Mouse (Mus musculus) ES-E14 (cell line): ENCODE data around the gene Zdhhc8. TPM values are rescaled to one million over a fixed set of nuclear protein-coding genes. Genes with fewer than 3 reads are reported as not detected.

Source experiments
- DNase-seq: peaks from one replicate; pipeline ENCODE4 v3.0.0-alpha.2; 2013; ENCODE audit warnings: low read depth, low spot score
- H3K27ac ChIP-seq: 2 replicates; pipeline ENCODE4 v1.5.1; 2012; ENCODE audit warnings: low read depth, mild to moderate bottlenecking, low read length, moderate library complexity, mixed read lengths; ENCODE audit not compliant: poor library complexity, insufficient read depth, severe bottlenecking
- H3K36me3 ChIP-seq: 2 replicates; pipeline ENCODE4 v1.6.1; 2012; ENCODE audit warnings: mild to moderate bottlenecking, low read length, moderate library complexity, mixed read lengths; ENCODE audit not compliant: control insufficient read depth, poor library complexity, insufficient read depth, severe bottlenecking
- H3K4me1 ChIP-seq, 2 experiments: fragments of 150-350 bp in 1 of 2; sonication (generic) in 1 of 2; 2 replicates each; pipeline ENCODE4 v1.6.1; 2012; ENCODE audit warnings: low read length in 2 of 2, mild to moderate bottlenecking in 1 of 2, mixed read lengths in 1 of 2; ENCODE audit not compliant: control insufficient read depth in 2 of 2, insufficient read depth in 2 of 2, poor library complexity in 1 of 2
- H3K4me3 ChIP-seq, 2 experiments: fragments of 150-350 bp in 1 of 2; sonication (generic) in 1 of 2; 2 replicates each; pipeline ENCODE4 v1.5.1; 2012; ENCODE audit warnings: low read length in 2 of 2, low read depth in 1 of 2, mild to moderate bottlenecking in 1 of 2, mixed read lengths in 1 of 2; ENCODE audit not compliant: insufficient read depth in 1 of 2, poor library complexity in 1 of 2, severe bottlenecking in 1 of 2
- H3K9ac ChIP-seq: 2 replicates; pipeline ENCODE4 v1.6.1; 2012; ENCODE audit warnings: low read depth, mild to moderate bottlenecking, low read length, mixed read lengths; ENCODE audit not compliant: poor library complexity, insufficient read depth, severe bottlenecking
- H3K9me3 ChIP-seq: fragments of 150-350 bp; sonication (generic); 2 replicates; pipeline ENCODE4 v1.6.1; 2012; ENCODE audit warnings: low read depth, mild to moderate bottlenecking, low read length; ENCODE audit not compliant: control insufficient read depth, insufficient read depth
- CHD2 ChIP-seq: IDR thresholded peaks from 2 replicates; pipeline ENCODE4 v1.6.1; 2014; ENCODE audit warnings: mild to moderate bottlenecking, low read depth, low read length, inconsistent platforms
- HCFC1 ChIP-seq: IDR thresholded peaks from 2 replicates; pipeline ENCODE4 v1.6.1; 2012; ENCODE audit warnings: low read length, inconsistent platforms, borderline replicate concordance; ENCODE audit not compliant: insufficient read depth
- MAFK ChIP-seq: IDR thresholded peaks from 2 replicates; pipeline ENCODE4 v1.6.1; 2014; ENCODE audit warnings: mild to moderate bottlenecking, low read depth, low read length, inconsistent platforms; ENCODE audit not compliant: insufficient read depth
- ZC3H11A ChIP-seq: IDR thresholded peaks from 2 replicates; pipeline ENCODE4 v1.6.1; 2012; ENCODE audit warnings: low read depth, mild to moderate bottlenecking, inconsistent platforms, low read length, borderline replicate concordance
- ZNF384 ChIP-seq: IDR thresholded peaks from 2 replicates; pipeline ENCODE4 v1.6.1; 2012; ENCODE audit warnings: low read depth, low read length, inconsistent platforms
- in situ Hi-C, 2 experiments: fragments of 600-800 bp; cut with MboI; formaldehyde crosslinking; loops; one replicate each; pipeline ENCODE4 v1.15.1; 2025; ENCODE audit warnings: low sequenced_read_pairs in 2 of 2, inconsistent platforms in 1 of 2; ENCODE audit not compliant: unreplicated experiment in 2 of 2
- total RNA-seq: library from RNA; depleted of rRNA; stranded (reverse); fragments of 300-350 nt; gene quantifications from 2 replicates; pipeline ENCODE4 v1.2.3, GENCODE M21; 2012

Zdhhc8 gene
- total RNA-seq, 1 experiment = 17.0 TPM

- no peak overlapping the region for H3K4me3 ChIP-seq
- H3K27ac ChIP-seq = no peak overlapping the region
- TF ChIP-seq CHD2 (no peak), MAFK (no peak), HCFC1 (no peak), ZNF384 (no peak), ZC3H11A (no peak)
- no peak for DNase-seq
- in situ Hi-C loops = no loop called here
- H3K36me3 ChIP-seq = no peaks in the 10 kb centered on the region
- no peak overlapping the region for H3K9ac ChIP-seq
- H3K9me3 ChIP-seq = no peaks in the 10 kb centered on the region
- H3K4me1 ChIP-seq = no peaks in the 10 kb centered on the region
Measured at GRCm38 (mm10) chr16:18179591-18179990, 55.3 kb downstream of the Zdhhc8 start.

- Histone ChIP-seq H3K9me3 (no peaks in the 10 kb centered on the region), H3K9ac (no peak overlapping the region), H3K4me1 (no peaks in the 10 kb centered on the region), H3K4me3 (no peak overlapping the region), H3K36me3 (no peaks in the 10 kb centered on the region), H3K27ac (no peak overlapping the region)
- TF ChIP-seq CHD2 (no peak), ZC3H11A (no peak), ZNF384 (no peak), HCFC1 (no peak), MAFK (no peak)
- DNase-seq = no peak
- in situ Hi-C loops = no loop called here
Measured at GRCm38 (mm10) chr16:18176758-18177157, 58.2 kb downstream of the Zdhhc8 start.

- Histone ChIP-seq H3K36me3 (no peaks in the 10 kb centered on the region), H3K9me3 (no peaks in the 10 kb centered on the region), H3K9ac (no peak overlapping the region), H3K4me1 (no peaks in the 10 kb centered on the region), H3K27ac (no peak overlapping the region), H3K4me3 (no peak overlapping the region)
- TF ChIP-seq HCFC1 (no peak), CHD2 (no peak), ZNF384 (no peak), MAFK (no peak), ZC3H11A (no peak)
- in situ Hi-C loops = no loop called here
- no peak for DNase-seq
Measured at GRCm38 (mm10) chr16:18175817-18176541, 59.0 kb downstream of the Zdhhc8 start.

GRCm38 (mm10) chr16:18173788-18174187, 61.1 kb downstream of the Zdhhc8 start:
- H3K9me3 ChIP-seq = no peaks in the 10 kb centered on the region
- no peak for DNase-seq
- TF ChIP-seq ZNF384 = no peak
- no peak for TF ChIP-seq HCFC1
- TF ChIP-seq MAFK = no peak
- no peak overlapping the region for H3K9ac ChIP-seq
- no peak overlapping the region for H3K27ac ChIP-seq
- H3K4me1 ChIP-seq = no peaks in the 10 kb centered on the region
- no peak overlapping the region for H3K4me3 ChIP-seq
- in situ Hi-C loops = no loop called here
- no peaks in the 10 kb centered on the region for H3K36me3 ChIP-seq

GRCm38 (mm10) chr16:18173231-18173630, 61.7 kb downstream of the Zdhhc8 start:
- Histone ChIP-seq H3K9me3 (no peaks in the 10 kb centered on the region), H3K9ac (no peak overlapping the region), H3K36me3 (no peaks in the 10 kb centered on the region), H3K27ac (no peak overlapping the region), H3K4me3 (no peak overlapping the region), H3K4me1 (no peaks in the 10 kb centered on the region)
- no peak for TF ChIP-seq MAFK
- TF ChIP-seq CHD2 = no peak
- TF ChIP-seq ZC3H11A = no peak
- TF ChIP-seq HCFC1 = no peak
- TF ChIP-seq ZNF384 = no peak
- DNase-seq = no peak
- in situ Hi-C loops = no loop called here
